Mouse (Mus musculus): ENCODE measurements around the gene Slco2a1. TPM values are rescaled to one million over a fixed set of nuclear protein-coding genes. Genes with fewer than 3 reads are reported as not detected.
"Not testable (repeated sequence)": the region's sequence is repeated elsewhere in the genome, so short reads cannot be mapped to it uniquely, and the experiment has no call there.

Gene Slco2a1
- polyA plus RNA-seq, 1 experiment from 2014 or later: 0.43 TPM

DNA sequence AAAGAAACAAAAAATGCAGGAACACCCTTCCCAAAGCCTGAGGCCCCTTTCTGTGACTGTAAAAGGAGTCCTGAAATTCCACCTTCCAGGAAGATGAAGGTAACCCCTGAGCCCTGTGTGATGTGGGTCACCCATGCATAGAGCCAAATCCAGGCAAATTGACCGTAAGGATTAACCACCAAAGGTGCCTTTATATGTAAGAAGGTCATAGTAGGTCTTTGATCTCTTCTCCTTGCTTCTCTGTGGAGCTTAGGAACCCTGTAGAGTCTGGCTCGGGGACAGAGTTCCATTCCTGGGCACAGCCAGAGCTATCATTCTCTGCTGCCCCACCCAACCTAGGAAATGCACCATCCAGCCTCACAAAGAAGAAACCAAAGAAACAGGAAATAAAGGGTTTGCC is 100.1 kb downstream of the Slco2a1 start:
- ATAC-seq (ENCODE audit: low FRiP score): no peak
- H3K27ac ChIP-seq (ENCODE audit: low read depth, low read length): no peak overlapping the region
- no peaks in the 10 kb centered on the region for H3K4me1 ChIP-seq (replicated peaks; ENCODE audit: control insufficient read depth, insufficient read depth, low read length)
- DNase-seq (ENCODE audit: low spot score): no peak
- no peak overlapping the region for H3K4me2 ChIP-seq (replicated peaks; ENCODE audit: low read depth, low read length)
- no peaks in the 10 kb centered on the region for H3K9me3 ChIP-seq (ENCODE audit: control insufficient read depth, low read length)
- H3K4me3 ChIP-seq (ENCODE audit: low read depth, low read length): no peak overlapping the region
- no peak overlapping the region for H3K9ac ChIP-seq (ENCODE audit: low read depth, low read length)
- no peaks in the 10 kb centered on the region for H3K27me3 ChIP-seq (ENCODE audit: control insufficient read depth, insufficient read depth, low read length)
- H3K36me3 ChIP-seq (ENCODE audit: control insufficient read depth, insufficient read depth, low read length): no peaks in the 10 kb centered on the region
- WGBS: 77% methylated on average over 2 of the region's 2 CpGs

DNA sequence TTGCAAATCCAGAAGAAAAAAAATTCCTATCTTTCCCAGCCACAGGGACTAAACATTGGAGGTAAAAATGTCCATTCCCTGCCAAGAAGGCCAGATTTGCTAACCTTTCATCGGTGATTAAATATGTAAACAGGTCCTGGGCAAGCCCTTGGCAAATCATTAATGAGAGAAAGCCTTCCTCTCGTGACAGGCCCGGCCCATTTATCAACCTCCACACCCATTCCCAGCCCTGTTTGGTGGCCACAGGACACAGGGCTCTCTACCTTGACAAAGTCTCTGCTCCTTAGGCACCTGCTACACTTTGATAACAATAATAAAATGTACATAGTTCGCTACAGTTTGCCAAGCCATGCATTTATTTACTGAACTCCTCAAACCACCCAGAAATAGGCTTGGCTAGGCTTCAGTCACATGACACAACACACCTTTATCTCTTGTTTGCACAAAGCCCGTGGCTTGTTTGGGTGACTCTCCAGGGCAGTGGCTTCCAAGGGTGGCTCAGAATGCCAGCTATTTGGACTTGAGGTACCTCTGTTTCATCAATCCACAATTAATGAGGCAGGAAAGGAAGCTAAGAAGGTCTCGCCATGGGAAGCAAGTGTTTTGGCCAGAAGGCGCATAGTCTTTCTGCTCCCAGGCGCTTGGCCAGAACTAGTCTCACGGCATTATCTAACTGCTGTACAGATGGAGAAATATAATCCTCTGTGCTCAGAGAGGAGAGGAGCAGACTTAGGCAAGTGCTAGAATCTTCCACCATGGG is 101.8 kb downstream of the Slco2a1 start:
- no peaks in the 10 kb centered on the region for H3K9me3 ChIP-seq (ENCODE audit: control insufficient read depth, low read length)
- 81% methylated on average over 9 of the region's 9 CpGs for WGBS
- H3K9ac ChIP-seq (ENCODE audit: low read depth, low read length): no peak overlapping the region
- ATAC-seq (ENCODE audit: low FRiP score) (no peak), DNase-seq (ENCODE audit: low spot score) (no peak)
- H3K27me3 ChIP-seq (ENCODE audit: control insufficient read depth, insufficient read depth, low read length): no peaks in the 10 kb centered on the region
- no peak overlapping the region for H3K4me3 ChIP-seq (ENCODE audit: low read depth, low read length)
- H3K36me3 ChIP-seq (ENCODE audit: control insufficient read depth, insufficient read depth, low read length): no peaks in the 10 kb centered on the region
- no peaks in the 10 kb centered on the region for H3K4me1 ChIP-seq (replicated peaks; ENCODE audit: control insufficient read depth, insufficient read depth, low read length)
- no peak overlapping the region for H3K27ac ChIP-seq (ENCODE audit: low read depth, low read length)
- H3K4me2 ChIP-seq (replicated peaks; ENCODE audit: low read depth, low read length): no peak overlapping the region

DNA sequence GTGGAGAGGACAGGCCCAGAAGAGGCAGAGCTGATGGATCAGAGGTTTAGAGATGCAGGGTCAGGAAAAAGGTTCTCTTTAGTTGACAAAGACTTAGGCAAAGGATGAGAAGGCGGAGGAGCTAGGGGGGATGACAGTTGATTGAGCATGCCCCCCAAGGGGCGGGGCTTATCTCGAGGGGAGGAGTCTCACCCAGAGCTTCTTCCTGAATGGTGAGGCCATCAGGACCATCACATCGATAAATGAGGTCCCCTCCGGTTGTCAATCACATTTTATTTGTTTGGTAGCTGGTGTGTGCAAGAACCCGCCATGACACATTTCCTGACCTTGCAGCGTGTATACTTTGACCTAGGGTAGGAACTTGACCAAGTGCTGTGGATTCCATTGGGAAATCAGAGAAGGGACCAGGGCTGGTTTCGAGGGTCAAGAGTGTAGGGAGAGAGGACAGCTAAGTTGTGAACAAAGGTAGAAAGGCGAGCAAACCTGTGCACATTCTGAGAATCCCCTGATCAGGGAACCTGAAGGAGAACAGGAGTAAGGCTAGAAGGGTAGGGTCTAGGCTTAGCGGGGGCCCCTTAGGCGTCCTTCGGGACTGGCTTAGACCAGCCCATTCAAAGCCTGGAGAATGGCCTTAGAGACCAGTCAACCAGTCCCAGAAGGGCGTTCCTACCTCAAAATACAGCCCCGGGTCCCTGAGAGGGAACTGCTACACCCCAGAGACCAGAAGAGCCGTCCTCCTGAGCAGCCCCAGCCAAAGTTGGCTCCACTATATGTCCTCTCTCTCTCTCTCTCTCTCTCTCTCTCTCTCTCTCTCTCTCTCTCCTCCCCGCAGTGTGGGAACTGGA is 102.7 kb downstream of the Slco2a1 start:
- no peak for DNase-seq (ENCODE audit: low spot score)
- Histone ChIP-seq H3K36me3 (ENCODE audit: control insufficient read depth, insufficient read depth, low read length) (no peaks in the 10 kb centered on the region), H3K27ac (ENCODE audit: low read depth, low read length) (no peak overlapping the region), H3K9ac (ENCODE audit: low read depth, low read length) (no peak overlapping the region), H3K27me3 (ENCODE audit: control insufficient read depth, insufficient read depth, low read length) (no peaks in the 10 kb centered on the region), H3K9me3 (ENCODE audit: control insufficient read depth, low read length) (no peaks in the 10 kb centered on the region), H3K4me1 (replicated peaks; ENCODE audit: control insufficient read depth, insufficient read depth, low read length) (no peaks in the 10 kb centered on the region), H3K4me2 (replicated peaks; ENCODE audit: low read depth, low read length) (no peak overlapping the region), H3K4me3 (ENCODE audit: low read depth, low read length) (no peak overlapping the region)
- WGBS: 86% methylated on average over 16 of the region's 16 CpGs
- no peak for ATAC-seq (ENCODE audit: low FRiP score)

DNA sequence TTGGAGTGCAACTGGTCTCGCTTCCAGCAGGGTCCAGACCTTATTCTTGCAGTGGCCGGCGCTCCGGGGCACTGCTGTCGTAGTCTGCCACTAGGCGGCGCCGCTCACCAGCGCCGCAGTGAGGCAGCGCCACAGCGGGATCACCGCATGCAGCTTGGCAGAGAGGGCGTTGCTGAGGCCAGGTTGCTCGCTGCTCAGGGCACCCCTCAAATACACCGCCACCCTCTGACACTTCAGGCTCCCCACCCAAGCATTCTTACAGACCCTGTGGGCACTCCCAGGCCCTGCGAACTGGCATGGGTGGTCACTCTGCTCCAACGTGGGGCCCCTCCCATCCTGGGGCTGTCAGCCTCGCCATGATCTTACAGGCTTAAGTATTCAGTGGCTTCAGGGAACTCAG is 103.7 kb downstream of the Slco2a1 start:
- Histone ChIP-seq H3K9me3 (ENCODE audit: control insufficient read depth, low read length) (no peaks in the 10 kb centered on the region), H3K27me3 (ENCODE audit: control insufficient read depth, insufficient read depth, low read length) (no peaks in the 10 kb centered on the region), H3K4me2 (replicated peaks; ENCODE audit: low read depth, low read length) (peak overlapping the region; percentile 58), H3K27ac (ENCODE audit: low read depth, low read length) (no peak overlapping the region), H3K4me3 (ENCODE audit: low read depth, low read length) (peak overlapping the region; percentile 29), H3K36me3 (ENCODE audit: control insufficient read depth, insufficient read depth, low read length) (no peaks in the 10 kb centered on the region), H3K4me1 (replicated peaks; ENCODE audit: control insufficient read depth, insufficient read depth, low read length) (no peaks in the 10 kb centered on the region), H3K9ac (ENCODE audit: low read depth, low read length) (peak overlapping the region; percentile 24)
- 0% methylated on average over 19 of the region's 19 CpGs for WGBS
- ATAC-seq (ENCODE audit: low FRiP score) (peak; percentile 84), DNase-seq (ENCODE audit: low spot score) (peak; percentile 94)

DNA sequence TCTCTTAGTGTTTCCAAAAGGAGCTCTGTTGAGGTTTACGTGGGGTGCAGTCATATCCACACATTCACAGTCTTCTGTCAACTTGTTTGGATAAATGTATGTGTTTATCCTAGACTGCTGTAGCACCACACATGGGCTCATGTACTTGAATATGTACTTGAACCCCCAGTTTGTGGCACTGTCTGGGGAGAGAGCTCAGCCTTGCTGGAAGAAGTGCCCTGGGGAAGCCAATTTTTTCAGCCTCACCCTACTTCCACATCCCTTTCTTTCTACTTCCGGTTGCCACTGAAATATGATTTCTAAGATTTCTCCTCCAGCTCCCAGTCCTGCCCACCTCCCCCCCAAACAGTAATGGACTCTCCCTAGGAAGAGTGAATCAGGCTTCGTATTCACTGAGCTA is 105.2 kb downstream of the Slco2a1 start:
- no peaks in the 10 kb centered on the region for H3K4me1 ChIP-seq (replicated peaks; ENCODE audit: control insufficient read depth, insufficient read depth, low read length)
- ATAC-seq (ENCODE audit: low FRiP score) (no peak), DNase-seq (ENCODE audit: low spot score) (no peak)
- no peaks in the 10 kb centered on the region for H3K27me3 ChIP-seq (ENCODE audit: control insufficient read depth, insufficient read depth, low read length)
- H3K9me3 ChIP-seq (ENCODE audit: control insufficient read depth, low read length): no peaks in the 10 kb centered on the region
- H3K4me2 ChIP-seq (replicated peaks; ENCODE audit: low read depth, low read length): no peak overlapping the region
- H3K4me3 ChIP-seq (ENCODE audit: low read depth, low read length): no peak overlapping the region
- WGBS: 91% methylated on average over 3 of the region's 3 CpGs
- no peaks in the 10 kb centered on the region for H3K36me3 ChIP-seq (ENCODE audit: control insufficient read depth, insufficient read depth, low read length)
- no peak overlapping the region for H3K9ac ChIP-seq (ENCODE audit: low read depth, low read length)
- no peak overlapping the region for H3K27ac ChIP-seq (ENCODE audit: low read depth, low read length)

DNA sequence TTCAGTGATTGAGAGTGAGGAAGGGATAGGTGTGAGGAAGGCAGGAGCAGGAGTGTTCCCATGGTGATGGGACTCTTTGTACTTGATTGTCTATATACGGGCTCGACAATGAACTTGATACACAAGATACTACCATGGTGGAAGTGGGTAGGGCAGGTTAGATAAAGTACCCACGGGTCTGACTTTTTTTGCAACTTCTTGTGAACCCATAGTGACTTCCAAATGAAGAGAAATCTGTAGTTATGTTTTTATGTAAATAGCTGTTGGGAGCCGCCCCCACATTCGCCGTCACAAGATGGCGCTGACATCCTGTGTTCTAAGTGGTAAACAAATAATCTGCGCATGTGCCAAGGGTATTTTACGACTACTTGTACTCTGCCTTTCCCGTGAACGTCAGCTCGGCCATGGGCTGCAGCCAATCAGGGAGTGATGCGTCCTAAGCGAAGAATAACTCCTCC is 119.9 kb downstream of the Slco2a1 start:
- WGBS: 14% methylated on average over 7 of the region's 14 CpGs

DNA sequence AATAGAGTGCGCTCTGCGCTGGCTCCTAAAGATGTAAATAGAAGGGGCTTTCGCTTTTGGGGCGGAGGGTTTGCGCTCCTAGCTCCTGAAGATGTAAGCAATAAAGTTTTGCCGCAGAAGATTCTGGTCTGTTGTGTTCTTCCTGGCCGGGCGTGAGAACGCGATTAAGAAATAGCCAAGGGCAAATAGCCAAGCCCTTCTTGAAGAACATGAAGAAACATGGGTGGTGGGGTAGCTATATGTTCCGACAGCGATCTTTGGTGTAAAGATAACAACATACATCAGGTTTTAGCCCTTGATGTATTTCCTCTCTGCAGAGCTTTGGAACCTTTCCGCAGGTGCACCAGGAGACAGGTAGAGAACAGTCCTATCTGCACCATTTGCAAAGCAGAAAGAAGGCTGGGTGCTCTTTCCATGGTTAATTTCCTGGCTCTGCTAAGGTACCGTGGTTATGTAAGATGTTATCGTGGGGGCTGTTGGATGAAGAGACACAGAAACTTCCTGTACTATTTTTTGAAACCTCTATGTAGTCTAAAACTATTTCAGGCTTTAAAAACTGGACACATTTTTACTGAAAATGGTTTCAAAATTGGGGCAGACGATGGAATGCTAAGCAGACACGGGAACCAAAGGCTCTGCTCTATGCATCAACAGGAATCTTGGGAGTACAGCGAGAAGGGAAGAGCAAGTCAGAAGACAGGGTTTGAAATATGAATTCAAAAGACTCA is 120.6 kb downstream of the Slco2a1 start:
- H3K27me3 ChIP-seq (ENCODE audit: control insufficient read depth, insufficient read depth, low read length): peaks cover 3% of the 10 kb centered on the region; the same call in 1 of the 2 replicates
- H3K27ac ChIP-seq (ENCODE audit: low read depth, low read length): no peak overlapping the region
- no peaks in the 10 kb centered on the region for H3K36me3 ChIP-seq (ENCODE audit: control insufficient read depth, insufficient read depth, low read length)
- H3K9me3 ChIP-seq (ENCODE audit: control insufficient read depth, low read length): no peaks in the 10 kb centered on the region
- DNase-seq (ENCODE audit: low spot score) (no peak), ATAC-seq (ENCODE audit: low FRiP score) (no peak)
- peaks cover 2% of the 10 kb centered on the region; the same call in 1 of the 2 replicates for H3K4me1 ChIP-seq (replicated peaks; ENCODE audit: control insufficient read depth, insufficient read depth, low read length)
- 41% methylated on average over 18 of the region's 18 CpGs for WGBS
- H3K9ac ChIP-seq (ENCODE audit: low read depth, low read length): peak overlapping the region; percentile 40
- peak overlapping the region; percentile 31 for H3K4me3 ChIP-seq (ENCODE audit: low read depth, low read length)
- peak overlapping the region; percentile 41 for H3K4me2 ChIP-seq (replicated peaks; ENCODE audit: low read depth, low read length)

More for the DNA sequence above, 119.9 kb downstream of the Slco2a1 start:
- peak; percentile 63; the same call in 1 of the 2 replicates for ATAC-seq (ENCODE audit: low FRiP score)
- not testable (repeated sequence) for H3K9me3 ChIP-seq (ENCODE audit: control insufficient read depth, low read length); H3K27ac ChIP-seq (ENCODE audit: low read depth, low read length); H3K4me1 ChIP-seq (replicated peaks; ENCODE audit: control insufficient read depth, insufficient read depth, low read length); H3K27me3 ChIP-seq (ENCODE audit: control insufficient read depth, insufficient read depth, low read length); H3K36me3 ChIP-seq (ENCODE audit: control insufficient read depth, insufficient read depth, low read length)
- Histone ChIP-seq H3K9ac (ENCODE audit: low read depth, low read length) (0 out of 2 replicates have a peak overlapping the region, but pooled peaks have one; percentile 17), H3K4me2 (replicated peaks; ENCODE audit: low read depth, low read length) (peak overlapping the region; percentile 28; the same call in 1 of the 2 replicates), H3K4me3 (ENCODE audit: low read depth, low read length) (peak overlapping the region; percentile 24)
- peak; percentile 69 for DNase-seq (ENCODE audit: low spot score)

DNA sequence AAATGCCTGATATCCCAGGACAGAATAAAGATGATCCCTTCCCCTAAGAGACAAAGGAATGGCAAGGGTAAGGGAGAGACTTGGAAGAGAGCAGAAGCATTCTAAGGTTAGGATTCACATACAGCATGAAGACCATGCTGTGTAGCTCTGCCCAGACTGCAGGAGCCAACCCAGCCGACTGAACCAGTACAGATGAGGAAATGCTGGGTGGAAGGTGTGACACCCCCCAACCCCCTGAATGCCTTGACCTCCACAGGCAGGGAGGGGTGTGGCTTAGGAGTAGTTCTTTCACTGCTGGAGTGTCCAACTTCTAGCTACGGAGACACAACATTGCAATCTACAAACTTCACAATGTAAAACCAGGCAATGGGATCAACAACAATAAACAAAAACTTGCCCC is 121.4 kb downstream of the Slco2a1 start:
- Histone ChIP-seq H3K4me2 (replicated peaks; ENCODE audit: low read depth, low read length) (no peak overlapping the region), H3K36me3 (ENCODE audit: control insufficient read depth, insufficient read depth, low read length) (no peaks in the 10 kb centered on the region), H3K9ac (ENCODE audit: low read depth, low read length) (no peak overlapping the region), H3K27ac (ENCODE audit: low read depth, low read length) (no peak overlapping the region), H3K4me3 (ENCODE audit: low read depth, low read length) (no peak overlapping the region), H3K9me3 (ENCODE audit: control insufficient read depth, low read length) (no peaks in the 10 kb centered on the region), H3K4me1 (replicated peaks; ENCODE audit: control insufficient read depth, insufficient read depth, low read length) (peaks cover 6% of the 10 kb centered on the region), H3K27me3 (ENCODE audit: control insufficient read depth, insufficient read depth, low read length) (peaks cover 3% of the 10 kb centered on the region; the same call in 1 of the 2 replicates)
- DNase-seq (ENCODE audit: low spot score) (no peak), ATAC-seq (ENCODE audit: low FRiP score) (no peak)
- WGBS: 63% methylated on average over 2 of the region's 2 CpGs
